Mouse (Mus musculus): ENCODE measurements around the gene Sox13. TPM values are rescaled to one million over a fixed set of nuclear protein-coding genes. Genes with fewer than 3 reads are reported as not detected.
"Not testable (repeated sequence)": the region's sequence is repeated elsewhere in the genome, so short reads cannot be mapped to it uniquely, and the experiment has no call there.

The Sox13 gene
- polyA plus RNA-seq, 1 experiment from 2014 or later, result 5.2 TPM

DNA sequence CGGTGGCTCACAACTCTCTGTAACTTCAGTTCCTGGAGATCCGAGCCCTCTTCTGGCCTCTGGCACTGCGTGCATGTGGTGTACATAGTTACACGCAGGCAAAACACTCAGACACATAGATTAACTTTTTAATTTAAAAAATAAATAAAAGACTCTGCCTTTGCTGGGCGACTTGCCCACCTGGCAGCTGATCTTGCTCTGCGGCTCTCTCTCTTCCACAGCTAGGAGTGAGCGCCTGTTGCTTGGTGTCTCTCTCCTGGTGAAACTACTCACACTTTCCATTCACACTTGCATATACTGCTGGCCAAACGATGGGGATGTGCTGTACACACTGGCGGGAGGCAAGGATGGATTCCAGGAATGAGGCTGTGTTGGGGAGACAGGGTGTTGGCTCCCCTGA, 77.6 kb downstream of the Sox13 start:
- no peak overlapping the region for H3K9ac ChIP-seq (ENCODE audit: low read length)
- ATAC-seq (ENCODE audit: insufficient read depth, low FRiP score), result no peak
- no peaks in the 10 kb centered on the region; the same call in 1 of the 2 replicates for H3K4me1 ChIP-seq (ENCODE audit: control insufficient read depth, insufficient read depth, low read length)
- no peaks in the 10 kb centered on the region for H3K36me3 ChIP-seq (ENCODE audit: control insufficient read depth, insufficient read depth, low read length)
- WGBS, result 70% methylated on average over 9 of the region's 9 CpGs
- H3K9me3 ChIP-seq (replicated peaks; ENCODE audit: control insufficient read depth, low read length), result no peaks in the 10 kb centered on the region
- no peak overlapping the region for H3K27ac ChIP-seq (ENCODE audit: low read length)
- no peak overlapping the region for H3K4me3 ChIP-seq (replicated peaks; ENCODE audit: low read length)
- no peak overlapping the region for H3K4me2 ChIP-seq (ENCODE audit: low read depth, low read length)
- no peaks in the 10 kb centered on the region for H3K27me3 ChIP-seq (ENCODE audit: control insufficient read depth, insufficient read depth, low read length)

GRCm38 (mm10) chr1:133344357-133344756, 79.8 kb downstream of the Sox13 start:
- WGBS, result 80% methylated on average over 2 of the region's 2 CpGs
- no peak overlapping the region for H3K4me3 ChIP-seq (replicated peaks; ENCODE audit: low read length)
- H3K27ac ChIP-seq (ENCODE audit: low read length), result no peak overlapping the region
- H3K9me3 ChIP-seq (replicated peaks; ENCODE audit: control insufficient read depth, low read length), result no peaks in the 10 kb centered on the region
- ATAC-seq (ENCODE audit: insufficient read depth, low FRiP score), result no peak
- no peaks in the 10 kb centered on the region for H3K4me1 ChIP-seq (ENCODE audit: control insufficient read depth, insufficient read depth, low read length)
- no peaks in the 10 kb centered on the region for H3K36me3 ChIP-seq (ENCODE audit: control insufficient read depth, insufficient read depth, low read length)
- H3K27me3 ChIP-seq (ENCODE audit: control insufficient read depth, insufficient read depth, low read length), result no peaks in the 10 kb centered on the region
- no peak overlapping the region for H3K4me2 ChIP-seq (ENCODE audit: low read depth, low read length)
- H3K9ac ChIP-seq (ENCODE audit: low read length), result no peak overlapping the region

GRCm38 (mm10) chr1:133340403-133340802, 83.8 kb downstream of the Sox13 start:
- H3K27ac ChIP-seq (ENCODE audit: low read length); H3K27me3 ChIP-seq (ENCODE audit: control insufficient read depth, insufficient read depth, low read length); H3K4me3 ChIP-seq (replicated peaks; ENCODE audit: low read length); H3K9ac ChIP-seq (ENCODE audit: low read length); H3K4me1 ChIP-seq (ENCODE audit: control insufficient read depth, insufficient read depth, low read length); ATAC-seq (ENCODE audit: insufficient read depth, low FRiP score); H3K36me3 ChIP-seq (ENCODE audit: control insufficient read depth, insufficient read depth, low read length); H3K4me2 ChIP-seq (ENCODE audit: low read depth, low read length); H3K9me3 ChIP-seq (replicated peaks; ENCODE audit: control insufficient read depth, low read length): not testable (repeated sequence)
- WGBS, result 67% methylated on average over 1 of the region's 1 CpGs

DNA sequence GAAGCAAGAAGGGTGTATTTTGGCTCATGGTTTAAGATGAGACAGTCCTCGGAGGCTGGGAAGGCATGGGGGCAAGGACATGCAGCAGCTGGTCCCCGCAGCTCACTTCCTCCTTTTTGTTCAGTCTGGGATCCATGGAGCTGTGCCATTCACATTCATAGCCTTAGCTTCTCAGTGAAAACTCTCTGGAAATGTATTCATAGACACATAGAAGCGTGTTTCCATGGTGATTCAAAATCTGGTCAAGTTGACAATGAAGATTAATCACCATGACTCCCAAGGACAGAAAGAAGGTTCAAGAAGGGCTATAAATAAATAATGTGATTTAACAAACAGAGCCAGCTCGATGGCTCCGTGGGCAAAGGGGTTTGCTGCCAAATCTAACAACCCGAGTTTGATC, 90.2 kb downstream of the Sox13 start:
- Histone ChIP-seq H3K4me1 (ENCODE audit: control insufficient read depth, insufficient read depth, low read length) (peaks cover 7% of the 10 kb centered on the region), H3K27me3 (ENCODE audit: control insufficient read depth, insufficient read depth, low read length) (peaks cover 7% of the 10 kb centered on the region), H3K4me2 (ENCODE audit: low read depth, low read length) (no peak overlapping the region), H3K4me3 (replicated peaks; ENCODE audit: low read length) (no peak overlapping the region), H3K9ac (ENCODE audit: low read length) (no peak overlapping the region), H3K27ac (ENCODE audit: low read length) (no peak overlapping the region), H3K36me3 (ENCODE audit: control insufficient read depth, insufficient read depth, low read length) (no peaks in the 10 kb centered on the region), H3K9me3 (replicated peaks; ENCODE audit: control insufficient read depth, low read length) (no peaks in the 10 kb centered on the region)
- WGBS, result 77% methylated on average over 6 of the region's 6 CpGs
- ATAC-seq (ENCODE audit: insufficient read depth, low FRiP score), result no peak

DNA sequence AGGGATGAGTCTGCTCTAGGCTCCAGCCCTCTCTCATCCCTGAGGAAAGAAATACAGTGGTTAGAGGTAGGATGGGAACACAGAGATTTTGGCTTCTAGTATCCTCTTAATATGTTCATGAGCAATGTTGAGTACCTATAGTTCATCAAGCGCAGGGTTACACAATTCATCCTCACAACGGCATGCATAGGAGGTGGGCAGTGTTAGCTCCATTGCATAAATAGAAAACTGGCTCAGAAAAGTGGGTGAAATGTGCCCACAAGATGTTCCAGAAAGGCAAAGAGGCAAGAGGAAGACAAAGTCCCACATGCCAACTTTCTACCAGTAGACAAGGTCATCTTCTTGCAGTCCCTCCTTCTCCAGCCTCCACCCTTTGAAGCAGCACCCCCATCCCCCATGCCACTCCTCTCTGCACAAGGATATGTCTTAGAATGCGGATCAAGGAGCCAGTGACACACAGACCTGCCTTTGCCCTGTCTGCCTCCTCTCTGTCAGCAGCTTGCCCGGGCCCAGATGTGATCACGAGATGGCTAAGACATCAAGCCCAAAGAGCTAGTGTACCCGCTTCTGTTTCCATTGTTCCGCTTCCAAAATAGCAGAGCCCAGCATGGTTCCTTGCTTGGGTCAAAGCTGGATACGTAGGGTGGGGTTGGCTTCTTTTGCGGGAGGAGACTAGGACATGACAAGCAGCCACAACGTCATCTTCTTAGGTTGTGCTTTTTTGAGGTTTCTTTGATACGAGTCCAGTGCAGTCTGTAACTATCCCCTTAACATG, 91.3 kb downstream of the Sox13 start:
- Histone ChIP-seq H3K27me3 (ENCODE audit: control insufficient read depth, insufficient read depth, low read length) (peaks cover 15% of the 10 kb centered on the region), H3K4me2 (ENCODE audit: low read depth, low read length) (no peak overlapping the region), H3K27ac (ENCODE audit: low read length) (no peak overlapping the region), H3K36me3 (ENCODE audit: control insufficient read depth, insufficient read depth, low read length) (no peaks in the 10 kb centered on the region), H3K4me1 (ENCODE audit: control insufficient read depth, insufficient read depth, low read length) (peaks cover 10% of the 10 kb centered on the region), H3K4me3 (replicated peaks; ENCODE audit: low read length) (no peak overlapping the region), H3K9ac (ENCODE audit: low read length) (no peak overlapping the region), H3K9me3 (replicated peaks; ENCODE audit: control insufficient read depth, low read length) (no peaks in the 10 kb centered on the region)
- no peak for ATAC-seq (ENCODE audit: insufficient read depth, low FRiP score)
- 86% methylated on average over 11 of the region's 11 CpGs for WGBS

Other genes starting within 250 kb of the Sox13 start
- 8.2 and 8.7 TPM in 2 replicates for gene Golt1a, start 114.6 kb downstream of the Sox13 start, polyA plus RNA-seq (2015; fragmentation: Nextera tagmentation; extraction: Ambion mirVana)
- gene Kiss1, start 102.5 kb downstream of the Sox13 start, polyA plus RNA-seq (2015; fragmentation: Nextera tagmentation; extraction: Ambion mirVana), result not detected in 2 replicates
- 2.0 and 3.6 TPM in 2 replicates for gene Ren1, start 73.9 kb downstream of the Sox13 start, polyA plus RNA-seq (2015; fragmentation: Nextera tagmentation; extraction: Ambion mirVana)
- 4.5 and 4.7 TPM in 2 replicates for gene Etnk2, start 60.8 kb downstream of the Sox13 start, polyA plus RNA-seq (2015; fragmentation: Nextera tagmentation; extraction: Ambion mirVana)
- gene Snrpe, start 185.9 kb upstream of the Sox13 start, polyA plus RNA-seq (2015; fragmentation: Nextera tagmentation; extraction: Ambion mirVana), result 439 and 513 TPM in 2 replicates
- gene Zbed6, start 236.5 kb upstream of the Sox13 start, polyA plus RNA-seq (2015; fragmentation: Nextera tagmentation; extraction: Ambion mirVana), result not detected in 2 replicates
- gene Gm38394, start 236.9 kb upstream of the Sox13 start, polyA plus RNA-seq (2015; fragmentation: Nextera tagmentation; extraction: Ambion mirVana), result 5.3 and 6.2 TPM in 2 replicates

Measured in stomach, embryonic 16.5 days (tissue).